Mouse (Mus musculus) liver (tissue): Measurements from ENCODE around the gene Gm20683.
A peak's percentile ranks its signal among the peaks of the same experiment; 100 is the strongest.

Experiments used
- DNase-seq: peaks from one replicate; pipeline ENCODE4 v3.0.0-alpha.2; 2020; ENCODE audit warnings: mixed read lengths

Gene Gm20683

DNA sequence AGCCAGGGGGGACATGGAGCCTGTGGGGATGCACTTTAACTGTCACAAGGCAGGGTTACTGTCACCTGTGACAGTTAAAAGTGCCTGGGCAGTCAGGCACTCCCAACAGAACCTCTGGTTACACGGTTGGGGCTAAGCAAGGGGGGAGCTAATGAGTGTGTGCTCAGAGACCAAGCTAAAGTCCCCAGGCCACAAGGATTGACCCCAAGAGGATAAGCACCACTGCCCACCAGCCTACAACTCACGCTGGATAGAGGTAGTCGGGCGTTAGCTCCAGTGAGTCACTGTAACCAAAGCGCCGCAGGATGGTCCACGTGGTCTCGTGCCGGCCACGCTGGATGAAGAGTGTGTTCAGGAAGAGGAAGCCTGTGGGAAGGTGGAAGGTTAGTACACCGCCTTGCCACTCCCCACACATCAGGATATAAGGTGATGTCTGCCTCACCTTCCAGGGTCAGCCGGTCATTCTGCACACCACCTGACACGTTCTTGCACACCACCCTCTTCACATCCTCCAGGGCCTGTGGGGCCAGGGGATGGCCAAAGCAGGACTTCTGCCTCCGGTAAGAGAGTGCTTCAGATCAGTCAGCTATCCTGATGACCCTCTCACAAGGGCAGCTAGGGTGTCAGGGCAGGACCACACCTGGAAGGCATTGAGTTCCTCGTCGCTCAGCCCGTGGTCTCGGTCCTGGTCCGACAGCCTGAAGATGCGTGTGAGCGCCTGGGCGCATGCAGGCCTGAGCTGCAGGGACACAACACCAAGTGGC lies at the start of gene Gm20683:
TSS of gene Gm20683 (minus strand) at position 647 of the 764 bp plus-strand sequence.
- no peak for DNase-seq

DNA sequence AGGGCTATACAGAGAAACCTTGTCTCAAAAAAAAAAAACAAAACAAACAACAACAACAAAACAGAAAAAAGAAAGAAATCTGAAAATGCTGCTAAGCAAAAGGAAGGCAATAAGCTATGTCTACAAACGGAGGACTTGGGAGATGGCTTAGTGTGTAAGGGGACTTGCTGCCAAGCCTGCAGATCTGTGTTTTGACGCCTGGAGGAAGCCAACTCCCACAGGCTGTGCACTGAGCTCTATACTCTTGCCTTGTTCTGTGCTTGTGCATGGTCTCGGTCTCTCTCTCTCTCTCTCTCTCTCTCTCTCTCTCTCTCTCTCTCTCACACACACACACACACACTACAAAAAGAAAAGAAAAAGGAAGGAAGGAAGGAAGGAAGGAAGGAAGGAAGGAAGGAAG lies 47.3 kb upstream of the Gm20683 start:
- DNase-seq: no peak

DNA sequence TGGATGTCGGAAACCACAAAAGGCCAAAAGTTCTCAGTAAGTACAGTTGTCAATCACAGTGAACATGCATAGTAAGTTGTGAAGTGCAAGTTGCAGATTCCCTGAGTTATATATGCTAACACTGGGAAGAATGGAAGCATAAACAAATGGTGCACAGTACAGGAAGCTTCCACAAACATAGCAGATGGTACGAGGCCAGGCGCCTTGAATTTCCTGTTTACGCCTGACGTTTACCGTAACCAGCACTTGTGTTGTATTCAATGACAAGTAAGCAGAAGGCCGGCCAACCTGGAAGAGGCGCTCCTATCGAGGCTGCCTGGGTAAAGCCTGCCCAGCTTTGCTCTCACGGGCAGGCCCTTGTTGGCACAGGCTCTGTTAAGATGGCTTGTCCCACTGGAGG lies 45.9 kb upstream of the Gm20683 start:
- no peak for DNase-seq

DNA sequence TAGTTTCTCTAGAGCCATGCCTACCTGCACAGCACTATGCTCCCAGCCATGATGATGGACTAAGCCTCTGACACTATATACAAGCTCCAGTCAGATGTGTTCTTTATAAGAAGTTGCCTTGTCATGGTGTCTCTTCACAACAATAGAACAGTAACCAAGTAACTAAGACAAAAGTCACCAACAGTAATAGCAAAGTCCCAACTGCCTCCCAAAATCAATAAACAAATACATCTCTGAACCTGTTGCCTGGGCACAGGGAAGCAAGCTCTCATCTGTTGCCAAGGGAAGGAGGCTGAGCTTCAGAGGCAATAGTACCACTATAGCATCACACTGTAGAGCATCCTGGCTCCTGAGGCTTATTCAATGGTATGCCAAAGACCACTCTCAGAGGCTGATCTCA lies 45.2 kb upstream of the Gm20683 start:
- DNase-seq: no peak

DNA sequence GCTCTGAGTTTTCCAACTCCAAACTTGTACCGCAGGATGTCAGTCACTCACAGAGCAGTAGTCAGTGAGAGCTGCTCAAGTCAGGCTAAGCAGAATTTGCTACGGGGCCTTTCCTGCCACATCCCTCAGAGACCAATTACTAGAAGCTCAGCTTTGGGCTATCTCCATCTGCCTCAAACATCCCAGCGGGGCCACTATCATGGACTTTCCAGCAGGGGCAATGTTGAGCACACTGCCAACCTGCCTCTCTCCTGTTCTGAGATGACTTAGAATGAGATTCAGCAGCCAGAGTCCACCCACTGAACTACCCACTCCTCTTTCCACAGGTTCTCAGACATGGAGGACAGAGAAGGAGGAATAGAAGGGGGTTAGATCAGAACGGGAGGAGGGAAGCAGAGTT lies 44.1 kb upstream of the Gm20683 start:
- peak; percentile 44 for DNase-seq

DNA sequence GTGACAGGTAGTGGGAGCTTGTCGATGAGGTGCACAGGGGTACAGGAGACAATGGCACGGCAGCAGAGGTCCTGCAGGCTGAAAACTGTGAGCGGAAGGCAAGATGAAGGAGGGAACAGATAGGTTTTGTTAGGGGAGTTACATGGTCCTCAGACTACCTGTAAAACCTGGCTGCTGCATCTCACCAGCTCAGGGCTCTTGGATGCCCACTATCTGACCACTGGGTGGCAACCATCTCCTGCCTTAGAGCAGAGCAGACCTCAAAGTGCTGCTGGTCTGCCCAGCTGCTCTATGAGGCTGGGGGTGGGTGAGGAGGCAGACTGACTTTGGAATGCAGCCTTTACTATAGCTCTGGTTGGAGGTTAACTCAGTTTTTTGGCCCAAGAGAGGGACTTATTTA lies 42.3 kb upstream of the Gm20683 start:
- no peak for DNase-seq

DNA sequence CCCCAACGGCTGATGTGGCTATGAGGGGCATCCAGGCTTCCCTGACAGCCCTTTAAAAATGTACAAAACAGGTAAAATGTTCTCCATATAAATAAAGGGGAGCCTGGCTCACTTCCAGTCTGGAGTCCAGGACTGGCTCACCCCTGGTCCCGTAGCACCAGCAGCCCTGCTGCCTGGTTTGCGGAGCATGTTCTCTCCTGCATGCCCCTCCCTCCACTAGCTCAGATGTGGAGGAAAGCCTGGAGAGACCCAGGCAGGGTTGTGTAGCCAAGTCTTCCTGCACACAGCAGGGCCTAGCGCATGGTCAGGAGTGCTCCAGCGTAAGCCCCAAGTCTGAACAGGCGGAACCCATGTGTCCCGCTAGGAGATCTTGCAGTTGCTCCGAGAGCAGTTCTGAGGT lies 41.7 kb upstream of the Gm20683 start:
- DNase-seq: no peak

DNA sequence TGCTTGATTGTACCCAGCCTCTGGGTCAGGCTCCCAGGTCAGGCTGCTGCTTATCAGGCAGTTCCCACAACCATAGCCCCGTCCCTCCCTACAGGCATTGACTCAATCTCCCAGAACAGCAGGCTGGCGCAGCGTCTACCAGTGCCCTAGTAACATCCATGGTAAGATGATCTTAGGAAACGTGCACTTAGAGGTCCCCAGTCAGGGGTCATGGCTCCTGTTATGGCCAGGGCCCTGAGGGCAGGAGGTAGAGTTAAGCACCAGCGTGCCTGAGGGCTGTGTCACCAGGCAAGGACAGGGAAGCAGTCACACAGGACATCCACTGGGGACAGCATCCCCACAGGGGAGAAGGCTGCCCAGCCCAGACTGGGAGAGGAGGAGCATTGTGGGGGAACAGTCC lies 40.7 kb upstream of the Gm20683 start:
- DNase-seq: peak; percentile 54

DNA sequence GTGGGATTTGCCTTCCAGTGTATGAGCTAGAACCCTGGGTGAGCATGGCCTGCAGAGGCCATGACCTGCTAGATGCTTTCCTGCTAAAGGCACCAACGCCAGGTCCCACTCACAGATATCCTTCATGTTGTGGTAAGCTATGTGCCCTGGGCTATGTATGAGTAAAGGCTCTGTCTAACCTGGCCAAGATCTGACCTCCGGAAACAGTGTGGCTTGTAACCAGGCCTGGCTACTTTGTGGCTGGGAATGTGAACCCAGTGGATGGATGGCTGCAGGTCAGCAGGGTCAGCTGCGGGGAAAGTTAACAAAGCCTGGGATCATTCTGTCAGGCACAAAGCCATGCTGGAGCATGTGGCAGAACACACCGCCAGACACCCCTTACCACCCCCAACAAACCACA lies 40.1 kb upstream of the Gm20683 start:
- no peak for DNase-seq

DNA sequence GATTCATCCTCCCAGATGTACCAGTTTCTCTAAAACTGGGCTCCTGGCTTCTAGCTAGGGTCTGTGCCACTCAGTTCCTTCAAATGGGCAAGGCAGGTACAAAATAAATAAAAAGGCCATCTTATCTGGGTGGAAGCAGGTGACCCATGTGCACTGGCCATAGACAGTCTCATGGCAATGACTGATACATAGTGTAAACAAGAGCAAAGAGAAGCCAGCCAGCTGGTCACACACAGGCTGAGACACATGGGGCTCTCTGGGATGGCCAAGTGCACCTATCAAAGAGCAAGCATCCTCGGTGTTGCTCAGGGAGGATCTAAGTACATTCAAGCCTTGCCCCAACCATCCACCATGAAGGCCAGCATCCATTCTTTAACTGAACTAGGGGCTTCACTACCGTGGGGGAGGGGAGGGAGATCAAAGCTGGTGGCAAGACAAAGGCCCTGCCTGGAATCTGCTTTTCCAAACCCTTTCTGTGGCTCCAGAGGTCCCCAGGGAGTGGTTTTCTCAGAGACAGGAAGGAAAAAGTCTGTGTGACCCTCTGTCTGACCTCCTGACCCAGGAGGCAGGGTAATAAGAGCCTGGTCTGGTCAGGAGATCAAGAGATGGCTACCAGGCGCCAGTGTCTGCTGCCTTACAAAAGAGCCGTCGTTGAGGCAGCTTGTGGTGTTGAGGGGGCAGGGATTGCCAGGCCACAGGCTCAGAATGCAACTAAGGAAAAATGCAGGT lies 39.5 kb upstream of the Gm20683 start:
- DNase-seq: no peak

DNA sequence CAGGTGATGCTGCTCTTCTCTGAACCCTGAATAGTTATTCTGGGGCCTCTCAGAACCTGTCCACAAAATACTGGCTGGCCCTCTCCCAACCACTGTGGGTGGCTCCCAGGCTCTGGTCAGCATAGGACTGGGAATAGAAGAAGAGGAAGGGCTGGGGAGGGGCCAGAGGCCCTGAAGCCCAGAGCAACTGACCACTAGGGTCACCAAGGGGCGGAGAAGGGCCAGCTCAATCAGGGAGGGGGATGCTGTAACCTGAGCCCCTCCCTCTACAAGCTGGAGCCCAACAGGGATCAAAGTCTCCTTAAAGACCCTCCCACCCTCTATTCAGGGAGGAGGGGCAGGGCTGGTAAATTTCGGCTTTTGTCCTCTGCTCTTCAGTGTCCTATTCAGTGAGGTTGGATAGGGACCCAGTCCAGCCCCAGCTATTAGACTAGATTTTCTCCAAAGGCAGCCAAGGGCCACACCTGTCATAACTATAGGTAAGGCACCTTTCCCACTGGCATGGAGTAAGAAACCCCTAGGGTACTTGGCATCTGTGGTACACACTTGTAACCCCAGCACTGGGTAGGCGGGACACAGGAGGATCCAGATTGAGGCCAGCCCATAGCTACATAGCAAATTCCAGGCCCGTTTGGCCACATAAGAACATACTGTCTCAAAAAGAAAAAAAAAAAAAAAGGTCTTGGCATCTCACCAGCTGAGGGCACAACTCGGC lies 38.8 kb upstream of the Gm20683 start, which contains the start of gene Wfikkn1:
TSS of gene Wfikkn1 (minus strand) at position 663 of the 715 bp plus-strand sequence.
- peak; percentile 55 for DNase-seq

DNA sequence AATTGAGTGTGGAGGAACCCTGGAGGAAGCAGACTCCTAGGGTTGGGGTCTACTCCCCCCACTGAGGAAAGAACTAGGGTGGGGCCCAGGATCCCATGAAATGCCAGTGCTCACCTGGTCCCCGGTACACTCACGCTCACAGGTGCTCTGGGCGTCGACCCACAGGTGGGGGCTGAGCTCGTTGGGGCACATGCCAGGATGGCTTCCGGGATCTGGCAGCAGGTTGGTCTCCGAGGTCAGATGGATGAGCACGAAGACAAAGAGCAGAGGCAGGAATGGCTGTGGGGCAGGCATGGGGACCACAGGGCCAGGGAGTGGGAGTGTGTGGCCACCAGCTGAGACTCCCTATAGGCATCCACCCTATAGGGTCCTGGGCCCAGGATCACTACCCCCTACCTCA lies 38.2 kb upstream of the Gm20683 start:
- no peak for DNase-seq

DNA sequence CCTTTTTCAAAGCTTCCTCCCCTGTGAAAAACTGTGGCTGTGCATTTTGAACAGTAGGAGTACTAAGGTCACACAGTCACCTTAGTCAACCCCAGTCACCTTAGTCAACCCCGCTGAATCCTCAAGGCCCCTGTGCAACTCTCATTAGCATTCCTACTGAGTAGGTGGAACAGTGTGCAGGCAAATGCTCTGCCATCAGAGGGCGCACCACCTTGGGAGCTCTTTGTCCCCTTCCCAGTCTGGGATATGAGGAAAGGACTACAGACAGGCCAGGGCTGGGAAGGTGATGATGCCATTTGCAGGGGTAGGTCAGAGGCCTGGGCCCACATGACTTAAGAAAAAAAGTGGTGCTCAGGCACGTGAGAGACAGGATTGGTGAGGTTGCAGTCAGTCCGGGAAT lies 37.7 kb upstream of the Gm20683 start:
- DNase-seq: peak; percentile 39

DNA sequence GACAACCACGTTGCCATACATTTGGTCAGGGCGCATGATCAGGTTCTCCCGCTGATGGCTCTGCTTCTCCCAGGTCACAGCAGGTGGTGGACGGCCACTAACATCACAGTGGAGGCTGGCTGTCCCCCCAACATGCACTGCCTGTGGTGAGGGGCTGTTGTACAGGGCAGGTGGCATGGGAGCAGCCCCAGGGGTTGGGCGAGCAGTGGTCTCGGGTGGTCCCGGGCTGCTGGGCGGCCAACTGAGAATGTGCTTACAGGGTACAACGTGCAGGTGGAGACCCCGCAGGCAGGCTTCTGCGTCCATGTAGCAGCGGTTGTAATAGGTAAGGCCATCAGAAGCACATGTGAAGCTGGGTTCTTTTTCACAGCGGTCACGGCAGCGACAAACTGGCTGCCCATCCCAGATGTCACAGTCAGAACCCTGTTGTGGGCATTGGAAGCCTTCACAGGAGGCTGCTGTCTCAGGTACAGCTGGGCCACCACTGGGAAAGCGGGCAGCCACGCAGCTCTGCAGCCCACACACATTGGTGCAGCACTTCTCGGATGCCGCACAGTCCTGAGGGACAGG lies 37.1 kb upstream of the Gm20683 start:
- DNase-seq: no peak

DNA sequence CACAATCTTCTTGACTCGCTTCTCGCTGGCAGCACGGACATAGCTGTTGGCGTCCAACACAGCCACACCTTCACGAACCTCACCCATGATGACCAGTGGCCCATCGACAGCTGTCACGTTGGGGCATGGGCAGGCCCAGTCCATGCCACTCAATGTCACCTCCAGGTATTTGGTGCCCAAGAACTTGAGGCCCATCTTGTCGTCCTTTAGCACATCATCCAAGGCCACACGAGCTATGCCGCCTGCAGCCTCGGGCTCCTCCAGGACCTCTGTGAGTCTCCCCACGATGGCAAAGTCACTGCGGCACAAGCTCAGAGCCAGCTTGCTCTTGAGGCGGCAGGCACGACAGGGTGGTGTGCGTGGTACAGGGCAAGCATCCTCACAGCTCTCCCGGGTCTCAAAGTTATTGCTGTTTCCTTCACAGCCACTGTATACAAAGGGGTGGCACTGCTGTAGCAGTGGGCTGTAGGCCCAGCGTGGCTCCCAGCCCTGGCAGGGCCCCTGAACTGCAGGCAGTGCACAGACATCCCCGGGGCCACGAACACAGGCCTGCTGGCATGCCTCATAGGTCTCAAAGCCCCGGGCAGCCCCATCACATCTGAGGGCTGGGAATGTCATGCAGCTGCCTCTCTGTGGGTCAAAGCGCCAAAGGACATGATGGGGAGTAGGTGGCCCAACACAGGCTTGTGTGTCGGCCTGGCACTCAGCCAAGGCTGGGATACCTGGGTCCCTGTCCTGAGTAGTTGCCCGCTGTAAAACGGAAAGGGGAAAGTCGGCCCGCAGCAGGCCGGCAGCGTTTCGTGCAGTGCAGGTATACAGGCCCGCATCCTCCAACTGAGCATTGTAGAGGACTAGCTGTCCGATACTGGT lies 36.4 kb upstream of the Gm20683 start:
- DNase-seq: no peak

DNA sequence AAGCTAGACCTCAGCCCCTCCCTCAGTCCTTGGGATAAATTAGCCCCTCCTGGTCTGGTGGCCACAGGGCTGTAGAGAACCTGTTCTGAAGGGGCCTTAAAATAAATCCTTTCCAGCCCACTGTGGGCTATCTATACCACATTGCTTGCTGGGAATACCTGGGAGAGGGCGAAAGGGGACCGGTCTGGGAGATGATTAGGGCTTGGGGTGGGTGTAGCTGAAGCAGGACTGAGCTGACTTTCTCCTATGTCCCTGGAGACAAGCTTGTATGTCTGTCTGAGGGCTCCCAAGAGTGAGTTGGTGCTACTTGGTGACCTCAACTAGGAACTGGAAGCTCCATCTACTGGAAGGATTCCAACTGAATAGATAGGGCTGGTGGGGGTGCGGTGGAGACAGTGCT lies 35.5 kb upstream of the Gm20683 start:
- DNase-seq: no peak

DNA sequence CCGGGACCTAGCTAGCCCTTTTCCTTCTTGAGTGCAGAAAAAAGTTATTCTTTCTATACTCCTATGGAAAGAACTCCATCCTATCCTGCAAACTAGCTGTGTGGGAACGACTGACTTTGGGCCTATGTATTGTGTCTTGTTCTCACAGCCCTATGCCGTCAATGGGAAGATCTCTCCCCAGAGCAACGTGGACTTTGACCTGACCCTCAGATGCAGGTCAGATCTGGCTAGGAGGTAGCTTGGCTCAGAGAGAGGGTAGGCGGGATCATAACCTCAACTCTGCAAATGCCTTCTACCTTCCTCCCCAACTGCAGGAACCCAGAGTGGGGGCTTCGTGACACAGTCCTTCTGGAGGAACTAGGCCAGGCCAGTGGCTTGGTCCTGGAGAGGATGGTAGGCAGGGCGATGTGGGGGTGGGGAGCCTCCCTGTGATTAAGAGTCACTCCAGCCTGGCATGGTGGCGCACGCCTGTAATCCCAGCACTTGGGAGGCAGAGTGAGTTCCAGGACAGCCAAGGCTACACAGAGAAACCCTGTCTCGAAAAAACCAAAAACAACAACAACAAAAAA lies 34.9 kb upstream of the Gm20683 start:
- DNase-seq: peak; percentile 27

DNA sequence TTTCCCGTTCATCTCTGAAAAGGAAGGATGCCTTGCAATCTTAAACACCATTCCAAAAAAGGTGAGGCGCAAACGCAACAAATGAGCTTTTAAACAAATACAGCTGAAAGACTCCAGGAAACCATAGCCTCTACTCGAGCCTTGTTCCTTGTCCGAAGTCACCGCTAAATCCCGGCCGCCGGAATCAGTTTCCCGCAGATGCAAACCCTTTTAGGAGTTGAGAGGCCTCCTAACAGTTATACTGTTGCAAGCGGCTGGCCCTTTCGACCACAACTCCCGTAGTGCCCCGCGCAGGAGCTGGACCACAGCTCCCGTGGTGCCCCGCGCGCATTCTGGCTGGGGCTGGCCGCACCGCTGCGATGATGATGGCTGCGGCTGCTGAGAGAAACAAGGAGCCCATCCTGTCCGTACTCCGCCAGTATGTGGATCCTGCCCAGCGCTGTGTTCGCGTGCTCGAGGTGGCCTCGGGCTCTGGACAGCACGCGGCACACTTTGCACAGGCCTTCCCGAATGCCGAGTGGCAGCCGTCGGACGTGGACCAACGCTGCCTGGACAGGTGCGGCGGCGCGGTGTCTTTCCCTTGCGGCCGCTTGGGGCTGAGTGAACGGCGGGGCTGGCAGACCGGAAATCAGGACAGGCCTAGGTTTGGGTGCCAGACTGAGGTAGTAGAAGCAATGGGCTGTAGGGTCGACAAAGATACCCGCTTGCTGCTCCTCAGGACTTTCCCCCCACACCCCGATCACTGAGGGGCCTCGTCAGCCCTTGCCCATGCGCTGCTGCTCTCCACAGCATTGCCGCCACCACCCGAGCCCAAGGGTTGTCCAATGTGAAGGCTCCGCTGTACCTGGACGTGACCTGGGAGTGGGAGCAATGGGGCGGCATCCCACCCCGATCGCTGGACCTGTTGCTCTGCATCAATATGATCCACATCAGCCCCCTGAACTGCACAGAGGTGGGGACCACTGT lies 33.9 kb upstream of the Gm20683 start:
- peak; percentile 91 for DNase-seq

DNA sequence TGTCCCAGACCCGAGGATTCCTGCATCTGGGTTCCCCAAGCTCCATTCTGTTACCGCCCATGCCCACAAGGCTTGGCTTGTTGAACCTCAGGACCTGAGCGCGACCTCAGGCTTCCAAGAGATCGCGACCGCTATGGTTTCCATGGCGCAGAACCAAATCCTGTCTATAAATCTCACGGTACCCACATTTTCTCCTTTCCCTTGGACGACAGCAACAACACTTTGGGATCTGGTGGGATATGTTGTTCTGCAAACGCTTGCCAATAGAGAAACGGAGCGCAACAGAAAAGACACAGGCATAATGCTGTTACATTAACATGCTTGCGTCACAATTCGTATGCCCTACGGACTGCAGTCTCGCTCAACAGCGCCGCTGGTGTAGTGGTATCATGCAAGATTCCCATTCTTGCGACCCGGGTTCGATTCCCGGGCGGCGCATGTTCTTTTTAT lies 33.2 kb upstream of the Gm20683 start, which contains the start of gene Mettl26:
TSS of gene Mettl26 (plus strand) at position 354 of the 450 bp plus-strand sequence.
- DNase-seq: peak; percentile 95

DNA sequence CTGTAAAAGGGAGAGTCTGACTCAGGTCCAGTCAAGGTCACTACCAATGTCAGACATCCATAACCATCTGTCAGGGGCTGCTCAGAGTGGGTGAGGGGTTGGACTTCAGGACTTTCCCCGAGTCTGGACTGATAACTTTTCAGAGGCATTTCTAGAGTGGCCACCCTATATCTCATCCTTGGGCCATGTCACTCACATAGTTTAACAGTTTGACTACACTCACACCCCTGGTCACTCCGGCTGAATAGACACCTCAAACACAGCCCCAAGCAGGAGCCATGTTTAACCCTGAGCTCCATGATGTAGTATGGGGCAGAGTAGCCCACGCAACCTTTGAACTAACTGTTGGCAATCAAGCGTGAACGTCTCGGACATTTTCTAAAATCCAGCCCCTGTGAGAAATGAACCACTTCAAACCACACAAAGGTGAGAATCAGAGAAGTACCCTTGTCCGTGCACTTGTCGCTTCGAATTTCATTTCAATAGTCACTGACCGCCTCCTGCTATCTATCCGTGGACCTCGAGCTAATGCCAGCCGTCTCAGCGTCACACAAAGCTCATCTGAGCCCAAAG lies 32.7 kb upstream of the Gm20683 start:
- no peak for DNase-seq
